Mouse (Mus musculus): ENCODE measurements at regions not wholly inside any gene's neighbourhood (a gene's known extent, or its start where the extent isn't known, plus 50 kb on each side); places are given as distances from the start of the nearest gene placed in this dataset.

DNA sequence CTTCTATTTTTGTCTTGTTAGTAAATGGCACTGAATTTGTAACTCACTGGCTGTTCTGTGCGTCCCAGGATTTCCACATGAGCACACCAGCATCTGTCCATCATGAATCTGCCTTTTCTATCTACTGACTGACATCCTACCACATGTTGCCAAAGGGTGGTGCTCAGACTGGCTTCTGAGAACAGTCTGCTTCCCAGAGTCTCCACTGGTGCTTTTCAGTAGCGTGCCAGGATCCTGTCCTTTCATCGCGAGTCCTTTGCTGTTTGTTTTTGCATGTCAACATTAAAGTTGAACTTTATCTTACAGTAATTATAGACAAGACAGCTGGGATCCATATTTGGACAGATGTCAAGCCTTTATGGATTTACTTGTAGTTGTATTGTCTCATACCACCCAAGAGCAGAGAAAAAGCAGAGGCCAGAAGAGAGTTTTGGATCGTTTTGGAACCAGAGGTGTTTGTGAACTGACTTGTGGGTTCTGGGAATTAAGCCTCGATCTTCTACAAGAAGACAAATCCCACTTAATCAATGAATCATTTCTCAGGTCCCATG is 314.0 kb upstream of the Agtr1b start:
- H3K27me3 ChIP-seq (replicated peaks) = no peaks in the 10 kb centered on the region
- H3K4me3 ChIP-seq = no peak overlapping the region
- no peak overlapping the region for H3K27ac ChIP-seq (ENCODE audit: poor library complexity, severe bottlenecking)
- H3K9ac ChIP-seq = no peak overlapping the region
- no peaks in the 10 kb centered on the region for H3K36me3 ChIP-seq
- WGBS = 71% methylated on average over 6 of the region's 6 CpGs
- no peak overlapping the region for H3K4me2 ChIP-seq
- ATAC-seq (ENCODE audit: insufficient number of reproducible peaks, low FRiP score) = no peak
- no peaks in the 10 kb centered on the region for H3K9me3 ChIP-seq (replicated peaks)
- no peaks in the 10 kb centered on the region for H3K4me1 ChIP-seq (replicated peaks)

DNA sequence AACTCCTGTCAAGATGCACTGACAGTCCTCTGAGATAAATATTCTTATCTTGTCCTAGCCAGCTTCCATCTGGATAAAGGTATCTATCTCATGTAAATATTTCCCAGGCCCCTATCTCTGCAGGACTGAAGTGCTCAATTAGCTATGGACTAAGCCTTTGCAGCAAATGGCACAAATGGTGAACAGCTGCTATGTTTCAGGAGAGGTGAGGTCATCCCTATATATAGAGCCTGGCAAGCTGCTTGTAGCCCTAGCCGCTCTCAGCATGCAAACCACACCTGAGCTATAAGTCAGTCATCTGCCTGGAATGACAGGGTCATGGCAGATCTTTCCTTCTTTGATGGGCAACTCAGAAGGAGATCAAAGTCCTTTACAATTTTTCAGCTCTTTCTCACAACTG is 294.9 kb upstream of the Agtr1b start:
- peak overlapping the region; percentile 3; the same call in 1 of the 2 replicates for H3K27ac ChIP-seq (ENCODE audit: poor library complexity, severe bottlenecking)
- no peaks in the 10 kb centered on the region for H3K27me3 ChIP-seq (replicated peaks)
- H3K36me3 ChIP-seq = no peaks in the 10 kb centered on the region
- H3K9ac ChIP-seq = no peak overlapping the region
- no peak overlapping the region for H3K4me3 ChIP-seq
- ATAC-seq (ENCODE audit: insufficient number of reproducible peaks, low FRiP score) = peak; percentile 78; the same call in 1 of the 2 replicates
- no peak overlapping the region for H3K4me2 ChIP-seq
- H3K9me3 ChIP-seq (replicated peaks) = no peaks in the 10 kb centered on the region
- H3K4me1 ChIP-seq (replicated peaks) = peaks cover 10% of the 10 kb centered on the region
- WGBS = 0% methylated on average over 1 of the region's 1 CpGs

- H3K4me2 ChIP-seq = no peak overlapping the region
- ATAC-seq (ENCODE audit: insufficient number of reproducible peaks, low FRiP score) = no peak
- no peaks in the 10 kb centered on the region for H3K9me3 ChIP-seq (replicated peaks)
- no peaks in the 10 kb centered on the region for H3K4me1 ChIP-seq (replicated peaks)
- H3K9ac ChIP-seq = no peak overlapping the region
- H3K4me3 ChIP-seq = no peak overlapping the region
- no peaks in the 10 kb centered on the region for H3K27me3 ChIP-seq (replicated peaks)
- H3K27ac ChIP-seq (ENCODE audit: poor library complexity, severe bottlenecking) = no peak overlapping the region
- WGBS = 24% methylated on average over 1 of the region's 1 CpGs
- H3K36me3 ChIP-seq = no peaks in the 10 kb centered on the region
Measured at GRCm38 (mm10) chr3:20655345-20655744, 288.4 kb upstream of the Agtr1b start.
